Mouse (Mus musculus) lung, postnatal 0 days (tissue): ENCODE measurements around the gene Mfrp. TPM values are rescaled to one million over a fixed set of nuclear protein-coding genes. Genes with fewer than 3 reads are reported as not detected.
A peak's percentile ranks its signal among the peaks of the same experiment; 100 is the strongest.

Experiments
- ATAC-seq: fragments of 200-750 bp; cut with Nextera tagmentation; 2 replicates; pipeline ENCODE4 v1.8.0; 2017; ENCODE audit warnings: moderate library complexity
- DNase-seq: peaks from one replicate; pipeline ENCODE4 v3.0.0-alpha.2; 2016; ENCODE audit warnings: low spot score
- H3K27ac ChIP-seq: fragments of 300-500 bp; sonication (generic); 2 replicates; pipeline ENCODE4 v1.5.1; 2014; ENCODE audit warnings: antibody characterized with exemption, mild to moderate bottlenecking, low read length, mixed read lengths
- H3K27me3 ChIP-seq: fragments of 300-500 bp; sonication (generic); replicated peaks from 2 replicates; pipeline ENCODE4 v1.6.1; 2014; ENCODE audit warnings: low read length, mixed read lengths; ENCODE audit not compliant: insufficient read depth
- H3K36me3 ChIP-seq: fragments of 300-500 bp; sonication (generic); 2 replicates; pipeline ENCODE4 v1.6.1; 2014; ENCODE audit warnings: low read length, mixed read lengths; ENCODE audit not compliant: insufficient read depth
- H3K4me1 ChIP-seq: fragments of 300-500 bp; sonication (generic); 2 replicates; pipeline ENCODE4 v1.6.1; 2014; ENCODE audit warnings: antibody characterized with exemption, low read depth, low read length, mixed read lengths; ENCODE audit not compliant: insufficient read depth
- H3K4me2 ChIP-seq: fragments of 300-500 bp; sonication (generic); replicated peaks from 2 replicates; pipeline ENCODE4 v1.6.1; 2014; ENCODE audit warnings: low read depth, mild to moderate bottlenecking, low read length, moderate library complexity, mixed read lengths
- H3K4me3 ChIP-seq: fragments of 300-500 bp; sonication (generic); 2 replicates; pipeline ENCODE4 v1.5.1; 2014; ENCODE audit warnings: low read depth, low read length
- H3K9ac ChIP-seq: fragments of 300-500 bp; sonication (generic); replicated peaks from 2 replicates; pipeline ENCODE4 v1.6.1; 2014; ENCODE audit warnings: low read depth, mild to moderate bottlenecking
- H3K9me3 ChIP-seq: fragments of 300-500 bp; sonication (generic); 2 replicates; pipeline ENCODE4 v1.6.1; 2016; ENCODE audit warnings: low read length, mixed read lengths
- CTCF ChIP-seq: IDR thresholded peaks from 2 replicates; pipeline ENCODE4 v1.5.1; 2016; ENCODE audit warnings: antibody characterized with exemption, mild to moderate bottlenecking
- EP300 ChIP-seq: IDR thresholded peaks from 2 replicates; pipeline ENCODE4 v1.6.1; 2016; ENCODE audit warnings: antibody characterized with exemption, mild to moderate bottlenecking, control low read depth
- WGBS: fragments of 180-500 bp; shearing (Covaris S2); extraction: QIAGEN DNeasy Blood & Tissue Kit; methylation state at CpG from one replicate; pipeline ENCODE4 v1.1.7; 2014; 5-methylcytosine and 5-hydroxymethylcytosine counted together
- polyA plus RNA-seq: library from polyadenylated mRNA; unstranded; fragments of >200 nt; fragmentation: Nextera tagmentation; extraction: Ambion mirVana; gene quantifications from 2 replicates; pipeline ENCODE4 v1.2.1, GENCODE M21; 2015

Gene Mfrp
- polyA plus RNA-seq, 1 experiment from 2014 or later: 0.08 TPM

DNA sequence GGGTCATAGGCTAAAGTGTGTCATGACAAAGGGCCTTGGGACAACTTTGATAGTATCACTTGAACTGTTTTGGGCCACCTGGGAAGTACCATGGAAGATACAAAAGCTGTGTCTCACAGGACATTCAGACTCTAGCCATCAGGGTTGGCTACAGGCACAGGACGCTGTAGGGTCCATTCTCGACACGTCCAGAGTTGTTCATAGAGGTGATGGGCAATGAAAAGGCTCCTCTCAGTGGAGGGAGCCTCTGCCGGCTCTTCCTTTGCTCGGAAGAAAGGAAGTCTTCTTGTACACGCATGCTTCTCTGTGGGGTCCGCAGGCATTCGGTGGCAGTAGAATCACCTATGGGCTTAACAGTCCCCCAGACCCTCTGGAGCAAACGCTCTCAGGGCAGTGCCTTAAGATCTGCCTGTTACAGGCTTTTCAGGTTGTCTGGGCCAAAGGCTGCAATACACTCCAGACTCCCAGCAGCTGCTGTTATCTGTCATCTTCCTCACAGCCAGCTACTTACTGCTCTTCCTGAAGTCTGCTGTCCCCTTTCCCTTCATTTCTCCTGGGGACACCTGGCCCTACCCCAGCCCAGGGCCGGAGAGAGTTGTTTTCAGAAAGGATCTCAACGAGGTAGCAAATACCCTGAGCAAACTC is 24.1 kb upstream of the Mfrp start:
- Histone ChIP-seq H3K27ac (no peak overlapping the region), H3K9me3 (no peaks in the 10 kb centered on the region), H3K27me3 (0 out of 2 replicates have a peak, but pooled peaks cover 2% of the 10 kb centered on the region), H3K4me2 (no peak overlapping the region), H3K36me3 (no peaks in the 10 kb centered on the region), H3K4me1 (peaks cover 12% of the 10 kb centered on the region), H3K4me3 (no peak overlapping the region), H3K9ac (no peak overlapping the region)
- no peak for ATAC-seq
- TF ChIP-seq EP300 (no peak), CTCF (no peak)
- 78% methylated on average over 11 of the region's 11 CpGs for WGBS
- no peak for DNase-seq

DNA sequence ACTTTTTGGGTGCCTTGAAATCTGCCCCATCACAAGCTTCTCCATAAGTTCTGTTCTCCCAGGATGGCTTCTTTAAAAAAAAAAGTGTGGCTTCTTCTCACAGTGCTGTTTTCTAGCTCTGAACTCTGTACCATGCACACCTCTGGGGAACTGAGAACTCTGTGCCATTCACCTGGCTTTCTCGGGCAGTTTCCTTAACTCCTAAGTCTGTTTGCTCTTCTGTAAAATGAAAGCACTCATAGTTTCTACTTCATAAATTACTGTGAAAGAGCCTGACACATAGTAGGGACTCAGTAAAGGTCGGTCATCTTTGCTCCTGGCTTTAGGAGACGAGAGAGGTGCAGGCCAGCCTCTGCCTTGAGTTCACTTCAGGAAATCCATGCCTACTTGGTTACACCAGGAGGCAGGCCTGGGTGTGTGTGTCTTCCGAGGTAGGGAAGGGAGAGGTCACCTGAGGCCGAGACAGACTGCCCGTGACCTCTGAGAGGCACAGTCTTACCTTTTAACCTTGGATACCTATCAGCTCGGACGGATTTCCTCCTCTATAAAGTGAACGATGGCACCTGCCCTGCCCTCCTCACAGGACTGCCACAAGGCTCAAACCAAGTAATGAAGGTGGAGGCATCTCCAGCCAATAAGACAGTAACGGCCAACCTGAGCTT is 23.3 kb upstream of the Mfrp start:
- WGBS: 75% methylated on average over 10 of the region's 10 CpGs
- Histone ChIP-seq H3K9ac (no peak overlapping the region), H3K4me1 (peaks cover 12% of the 10 kb centered on the region; the same call in 1 of the 2 replicates), H3K27me3 (0 out of 2 replicates have a peak, but pooled peaks cover 4% of the 10 kb centered on the region), H3K36me3 (no peaks in the 10 kb centered on the region), H3K9me3 (no peaks in the 10 kb centered on the region), H3K27ac (peak overlapping the region; percentile 48), H3K4me2 (no peak overlapping the region), H3K4me3 (no peak overlapping the region)
- TF ChIP-seq CTCF (no peak), EP300 (no peak)
- no peak for ATAC-seq
- no peak for DNase-seq

DNA sequence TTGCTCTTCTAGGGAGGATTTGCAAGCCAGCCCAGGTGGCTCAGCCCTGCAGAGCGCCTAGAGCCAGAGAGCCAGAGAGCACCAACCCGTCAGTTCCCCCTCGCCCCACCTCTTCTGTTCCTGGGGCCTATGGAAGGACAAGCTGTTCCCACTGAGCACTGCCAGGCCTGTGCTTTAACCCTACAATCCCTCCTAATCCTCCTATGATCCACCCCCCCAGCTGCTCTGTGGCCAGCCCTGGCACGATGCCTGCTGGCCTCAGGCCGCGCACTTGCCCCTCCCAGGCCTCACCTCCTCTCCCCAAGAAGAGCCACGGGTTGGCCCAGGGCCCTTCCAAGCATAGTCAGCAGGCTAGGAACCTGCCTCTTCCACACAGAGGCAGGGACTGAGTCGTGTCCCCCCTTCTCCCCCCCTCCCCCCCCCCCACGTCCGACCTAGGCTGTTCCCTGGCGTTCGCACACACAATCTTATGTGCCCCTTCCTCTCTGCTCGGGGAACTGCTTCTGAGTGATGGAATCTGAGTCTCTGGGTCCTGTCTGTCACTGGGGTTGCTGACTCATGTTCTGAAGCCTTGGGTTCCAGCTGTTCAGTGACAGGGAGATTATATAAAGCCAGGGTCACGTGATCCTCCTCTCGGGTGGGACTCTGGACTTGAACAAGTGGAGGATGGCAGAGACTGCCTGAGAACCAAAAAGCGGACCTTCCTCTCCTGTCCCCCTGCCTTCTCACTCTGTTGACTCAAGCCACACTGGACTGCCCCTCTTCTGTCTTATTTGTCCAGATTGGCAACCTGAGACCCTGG is 22.4 kb upstream of the Mfrp start:
- Histone ChIP-seq H3K36me3 (no peaks in the 10 kb centered on the region), H3K4me2 (no peak overlapping the region; the same call in 1 of the 2 replicates), H3K27me3 (0 out of 2 replicates have a peak, but pooled peaks cover 4% of the 10 kb centered on the region), H3K9ac (no peak overlapping the region), H3K9me3 (no peaks in the 10 kb centered on the region), H3K27ac (peak overlapping the region; percentile 48), H3K4me1 (peaks cover 17% of the 10 kb centered on the region; the same call in 1 of the 2 replicates), H3K4me3 (no peak overlapping the region)
- 14% methylated on average over 16 of the region's 16 CpGs for WGBS
- peak; percentile 92 for ATAC-seq
- no peak for TF ChIP-seq CTCF
- peak; percentile 86 for TF ChIP-seq EP300
- peak; percentile 96 for DNase-seq

DNA sequence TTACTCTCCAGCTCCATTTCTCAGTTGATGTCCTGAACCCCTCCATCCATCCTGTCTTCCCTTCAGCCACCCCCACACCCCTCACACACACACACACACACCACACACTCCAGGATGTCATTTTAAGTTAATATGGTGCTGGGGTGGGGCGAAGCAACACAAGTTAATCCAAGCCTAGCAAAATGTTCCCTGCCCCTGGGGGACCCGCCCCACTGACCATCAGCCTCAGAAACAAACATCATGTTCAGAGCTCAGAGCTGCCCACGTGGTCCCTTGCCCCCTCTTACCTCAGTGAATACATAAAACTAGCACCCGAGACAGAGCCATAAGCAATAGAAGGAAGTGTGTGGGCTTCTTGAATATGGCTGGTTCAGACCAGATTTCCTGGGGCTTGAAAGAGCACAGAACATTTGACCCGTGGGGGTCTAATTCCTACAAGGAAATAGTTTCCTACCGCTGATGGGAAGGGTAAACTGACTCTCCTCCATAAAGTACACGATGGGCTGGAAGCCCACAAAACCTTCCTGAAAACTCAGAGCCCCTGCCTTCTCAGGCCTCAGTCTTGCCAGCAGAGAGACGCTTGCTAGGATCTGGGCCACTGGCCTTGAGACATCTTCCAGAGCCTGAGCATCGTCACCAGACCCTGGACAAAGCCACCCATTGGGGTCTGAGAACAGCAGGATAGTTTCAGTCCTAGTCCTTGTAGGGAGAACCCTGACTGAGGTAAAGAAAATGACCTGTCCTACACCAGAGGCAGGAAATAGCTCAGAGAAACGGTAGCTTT is 21.3 kb upstream of the Mfrp start:
- TF ChIP-seq CTCF: no peak
- no peak for TF ChIP-seq EP300
- 64% methylated on average over 10 of the region's 10 CpGs for WGBS
- ATAC-seq (no peak), DNase-seq (no peak)
- Histone ChIP-seq H3K9me3 (no peaks in the 10 kb centered on the region), H3K4me3 (no peak overlapping the region), H3K36me3 (no peaks in the 10 kb centered on the region), H3K9ac (no peak overlapping the region), H3K27ac (0 out of 2 replicates have a peak overlapping the region, but pooled peaks have one; percentile 33), H3K4me2 (no peak overlapping the region), H3K4me1 (peaks cover 25% of the 10 kb centered on the region; the same call in 1 of the 2 replicates), H3K27me3 (0 out of 2 replicates have a peak, but pooled peaks cover 4% of the 10 kb centered on the region)

DNA sequence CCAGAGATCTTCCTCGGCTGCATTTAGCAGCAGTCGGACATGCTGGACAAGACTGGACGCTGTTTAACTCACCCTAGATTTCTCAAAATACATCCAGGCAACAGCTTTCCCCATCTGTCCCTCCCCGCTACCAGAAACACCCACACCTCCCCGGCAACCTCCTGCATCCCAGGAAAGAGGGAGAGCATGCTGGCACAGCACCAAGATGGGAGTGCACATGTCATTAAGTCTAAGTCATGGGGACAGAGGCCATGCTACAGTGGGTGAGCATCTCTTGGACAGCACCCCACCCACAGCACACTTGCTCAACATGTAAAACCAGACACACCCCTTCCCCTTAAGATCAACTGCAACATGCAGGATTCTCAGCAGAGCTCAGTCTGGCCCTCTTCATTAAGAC is 20.6 kb upstream of the Mfrp start:
- Histone ChIP-seq H3K9me3 (no peaks in the 10 kb centered on the region), H3K9ac (no peak overlapping the region), H3K4me3 (no peak overlapping the region), H3K4me1 (peaks cover 27% of the 10 kb centered on the region; the same call in 1 of the 2 replicates), H3K4me2 (no peak overlapping the region), H3K36me3 (no peaks in the 10 kb centered on the region), H3K27ac (no peak overlapping the region), H3K27me3 (0 out of 2 replicates have a peak, but pooled peaks cover 4% of the 10 kb centered on the region)
- ATAC-seq (no peak), DNase-seq (peak; percentile 57)
- WGBS: 61% methylated on average over 5 of the region's 5 CpGs
- TF ChIP-seq EP300 (no peak), CTCF (no peak)
